Mouse (Mus musculus) myocyte (in vitro differentiated cells): Measurements from ENCODE around the gene Elmo3. TPM values are rescaled to one million over a fixed set of nuclear protein-coding genes. Genes with fewer than 3 reads are reported as not detected.

Experiments used
- H3K27me3 ChIP-seq: one replicate; pipeline ENCODE4 v1.6.1; 2011; ENCODE audit not compliant: control insufficient read depth, insufficient read depth, insufficient read length
- H3K36me3 ChIP-seq: one replicate; pipeline ENCODE4 v1.6.1; 2011; ENCODE audit not compliant: control insufficient read depth, insufficient read depth
- H3K4me2 ChIP-seq: one replicate; pipeline ENCODE4 v1.6.1; 2011; ENCODE audit warnings: low read depth, control low read depth
- H3K4me3 ChIP-seq: one replicate; pipeline ENCODE4 v1.5.1; 2011; ENCODE audit warnings: mild to moderate bottlenecking, control low read depth, moderate library complexity
- H3K79me2 ChIP-seq: one replicate; pipeline ENCODE4 v1.6.1; 2011; ENCODE audit not compliant: control insufficient read depth, insufficient read depth
- H3ac ChIP-seq: one replicate; pipeline ENCODE4 v1.6.1; 2011; ENCODE audit not compliant: control insufficient read depth, insufficient read length
- CEBPB ChIP-seq: IDR thresholded peaks from 2 replicates; pipeline ENCODE4 v1.6.1; 2011; ENCODE audit warnings: mild to moderate bottlenecking, moderate library complexity; ENCODE audit not compliant: poor library complexity, insufficient read depth, severe bottlenecking
- E2F4 ChIP-seq: IDR thresholded peaks from one replicate; pipeline ENCODE4 v1.6.1; 2011; ENCODE audit warnings: mild to moderate bottlenecking, control low read depth, moderate library complexity; ENCODE audit not compliant: insufficient read depth
- MAX ChIP-seq: IDR thresholded peaks from one replicate; pipeline ENCODE4 v1.6.1; 2011; ENCODE audit warnings: low read depth, mild to moderate bottlenecking, control low read depth
- MYOD1 ChIP-seq, 3 experiments: IDR thresholded peaks; one replicate each; pipeline ENCODE4 v1.6.1; 2011; ENCODE audit warnings: control low read depth in 2 of 3, low read depth in 2 of 3, mild to moderate bottlenecking in 2 of 3, moderate library complexity in 1 of 3; ENCODE audit not compliant: insufficient read length in 2 of 3, control insufficient read depth in 1 of 3
- MYOG ChIP-seq, 3 experiments: IDR thresholded peaks; one replicate each; pipeline ENCODE4 v1.6.1; 2011; ENCODE audit warnings: control low read depth in 2 of 3, low read depth in 2 of 3, mild to moderate bottlenecking in 2 of 3; ENCODE audit not compliant: insufficient read length in 2 of 3, control insufficient read depth in 1 of 3, insufficient read depth in 1 of 3
- POLR2A ChIP-seq: IDR thresholded peaks from one replicate; pipeline ENCODE4 v1.6.1; 2011; ENCODE audit warnings: low read depth, mild to moderate bottlenecking, control low read depth, moderate library complexity; ENCODE audit not compliant: insufficient read length
- POLR2AphosphoS2 ChIP-seq: IDR thresholded peaks from one replicate; pipeline ENCODE4 v1.6.1; 2011; ENCODE audit warnings: low read depth, control low read depth; ENCODE audit not compliant: insufficient read length
- REST ChIP-seq: IDR thresholded peaks from one replicate; pipeline ENCODE4 v1.6.1; 2011; ENCODE audit warnings: mild to moderate bottlenecking, control low read depth, moderate library complexity; ENCODE audit not compliant: insufficient read depth, insufficient read length
- SRF ChIP-seq: IDR thresholded peaks from one replicate; pipeline ENCODE4 v1.6.1; 2011; ENCODE audit warnings: low read depth; ENCODE audit not compliant: control insufficient read depth, insufficient read length
- TCF12 ChIP-seq: IDR thresholded peaks from one replicate; pipeline ENCODE4 v1.6.1; 2011; ENCODE audit warnings: mild to moderate bottlenecking, control low read depth; ENCODE audit not compliant: poor library complexity, insufficient read depth, severe bottlenecking
- TCF3 ChIP-seq: IDR thresholded peaks from one replicate; pipeline ENCODE4 v1.6.1; 2011; ENCODE audit warnings: low read depth, control low read depth; ENCODE audit not compliant: insufficient read length
- USF1 ChIP-seq: IDR thresholded peaks from one replicate; pipeline ENCODE4 v1.6.1; 2011; ENCODE audit warnings: low read depth, mild to moderate bottlenecking, control low read depth, moderate library complexity
- polyA plus RNA-seq: library from polyadenylated mRNA; unstranded; fragments of >200 nt; fragmentation: generic; extraction: Trizol; gene quantifications from one replicate; pipeline ENCODE4 v1.2.1, GENCODE M21; 2012; ENCODE audit warnings: missing spikeins

Gene Elmo3
- polyA plus RNA-seq, 1 experiment = 0.92 TPM

DNA sequence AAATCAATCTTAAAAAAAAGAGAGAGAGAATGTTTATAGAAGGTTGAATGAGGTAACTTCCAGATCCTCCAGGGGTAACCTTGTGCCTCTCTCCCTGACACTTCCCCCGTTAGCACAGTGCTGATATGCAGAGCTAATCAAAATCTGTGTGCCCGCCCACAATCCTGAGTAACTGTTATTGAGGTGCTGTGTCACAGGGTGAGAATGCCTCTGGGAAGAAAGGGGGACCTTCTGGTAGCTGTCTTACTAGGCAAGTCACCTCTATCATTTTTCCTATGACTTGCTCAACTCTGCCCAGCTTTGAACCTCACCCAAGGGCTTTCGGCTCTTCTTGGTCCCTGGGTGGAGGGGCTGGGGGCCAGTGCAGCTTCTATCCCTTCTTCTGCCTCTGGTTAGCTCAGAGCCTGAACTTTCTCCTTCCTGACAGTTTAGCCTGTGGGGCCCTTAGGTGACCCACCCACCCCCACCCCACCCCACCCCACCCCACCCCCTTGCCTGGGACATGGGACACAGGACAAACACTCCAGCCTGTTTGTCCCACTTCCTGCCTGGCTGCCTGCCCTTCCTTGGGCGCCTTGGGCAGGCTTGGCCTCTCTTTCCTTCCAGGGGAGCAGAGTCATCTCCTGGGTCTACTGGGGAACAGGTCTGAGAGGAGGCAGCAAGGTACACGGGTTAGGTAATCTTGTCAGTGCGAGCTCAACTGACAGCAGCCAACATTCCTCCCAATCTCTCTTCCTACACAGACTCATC, 34.7 kb downstream of the Elmo3 start:
- Histone ChIP-seq H3K79me2 (peaks cover 50% of the 10 kb centered on the region), H3K27me3 (no peaks in the 10 kb centered on the region), H3ac (no peak overlapping the region), H3K4me3 (no peak overlapping the region), H3K36me3 (peaks cover 40% of the 10 kb centered on the region), H3K4me2 (no peak overlapping the region)
- TF ChIP-seq CEBPB (no peak), SRF (no peak), USF1 (no peak), POLR2AphosphoS2 (no peak), TCF12 (no peak), MYOG (IDR thresholded peaks at IDR 0.05; ENCODE audit: control insufficient read depth in 1 of 3, insufficient read depth in 1 of 3, insufficient read length in 2 of 3, low read depth in 2 of 3) (no peak), REST (no peak), MAX (no peak), MYOD1 (IDR thresholded peaks at IDR 0.05; ENCODE audit: control insufficient read depth in 1 of 3, insufficient read length in 2 of 3, low read depth in 2 of 3) (no peak), E2F4 (no peak), POLR2A (no peak)

DNA sequence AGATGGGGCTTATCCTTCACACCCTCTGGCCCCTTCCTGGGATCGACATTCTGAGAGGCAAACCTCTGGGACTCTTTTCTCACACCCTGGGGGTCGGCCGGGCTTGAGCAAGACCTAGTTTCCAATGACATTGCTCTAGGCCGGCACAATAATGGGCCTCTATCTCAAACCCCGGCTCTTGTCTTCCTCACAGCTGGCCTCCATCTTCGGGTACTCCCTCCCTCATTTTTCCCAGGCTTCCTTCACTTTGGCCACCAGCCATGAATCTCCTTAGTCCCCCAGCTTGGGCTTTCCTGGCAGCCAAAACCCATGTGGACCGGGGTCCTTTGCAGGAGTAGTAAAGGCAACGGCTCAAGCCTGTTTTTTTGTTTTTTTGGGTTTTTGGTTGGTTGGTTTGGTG, 36.0 kb downstream of the Elmo3 start:
- Histone ChIP-seq H3K36me3 (peaks cover 31% of the 10 kb centered on the region), H3ac (no peak overlapping the region), H3K4me2 (no peak overlapping the region), H3K4me3 (no peak overlapping the region), H3K27me3 (no peaks in the 10 kb centered on the region), H3K79me2 (peaks cover 55% of the 10 kb centered on the region)
- TF ChIP-seq USF1 (no peak), E2F4 (no peak), POLR2AphosphoS2 (no peak), TCF3 (no peak), MAX (no peak), MYOG (IDR thresholded peaks at IDR 0.05; ENCODE audit: control insufficient read depth in 1 of 3, insufficient read depth in 1 of 3, insufficient read length in 2 of 3, low read depth in 2 of 3) (no peak), TCF12 (no peak)

DNA sequence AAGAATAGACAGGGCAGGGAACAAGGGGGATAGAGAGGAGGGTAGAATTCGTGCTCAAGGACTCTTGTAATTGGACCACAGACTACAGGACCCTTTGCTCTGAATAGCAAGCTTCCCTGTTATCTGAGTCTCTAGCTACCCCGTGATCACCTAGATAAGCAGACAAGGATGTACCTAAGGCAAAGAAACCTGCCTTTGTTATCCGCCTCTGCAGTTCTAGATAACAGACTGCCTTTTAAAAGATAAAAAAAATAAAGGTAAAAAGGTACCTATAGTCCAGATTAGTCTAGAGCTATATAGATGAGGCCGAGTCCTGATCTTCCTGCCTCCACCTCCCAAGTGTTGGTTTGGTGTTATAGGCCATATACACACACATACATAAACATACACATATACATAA, 37.4 kb downstream of the Elmo3 start:
- Histone ChIP-seq H3K27me3 (no peaks in the 10 kb centered on the region), H3K36me3 (peaks cover 17% of the 10 kb centered on the region), H3K4me3 (no peak overlapping the region), H3K79me2 (peaks cover 66% of the 10 kb centered on the region), H3K4me2 (no peak overlapping the region), H3ac (no peak overlapping the region)
- TF ChIP-seq REST = no peak
- TF ChIP-seq MAX = no peak
- no peak for TF ChIP-seq POLR2A
- no peak for TF ChIP-seq E2F4

DNA sequence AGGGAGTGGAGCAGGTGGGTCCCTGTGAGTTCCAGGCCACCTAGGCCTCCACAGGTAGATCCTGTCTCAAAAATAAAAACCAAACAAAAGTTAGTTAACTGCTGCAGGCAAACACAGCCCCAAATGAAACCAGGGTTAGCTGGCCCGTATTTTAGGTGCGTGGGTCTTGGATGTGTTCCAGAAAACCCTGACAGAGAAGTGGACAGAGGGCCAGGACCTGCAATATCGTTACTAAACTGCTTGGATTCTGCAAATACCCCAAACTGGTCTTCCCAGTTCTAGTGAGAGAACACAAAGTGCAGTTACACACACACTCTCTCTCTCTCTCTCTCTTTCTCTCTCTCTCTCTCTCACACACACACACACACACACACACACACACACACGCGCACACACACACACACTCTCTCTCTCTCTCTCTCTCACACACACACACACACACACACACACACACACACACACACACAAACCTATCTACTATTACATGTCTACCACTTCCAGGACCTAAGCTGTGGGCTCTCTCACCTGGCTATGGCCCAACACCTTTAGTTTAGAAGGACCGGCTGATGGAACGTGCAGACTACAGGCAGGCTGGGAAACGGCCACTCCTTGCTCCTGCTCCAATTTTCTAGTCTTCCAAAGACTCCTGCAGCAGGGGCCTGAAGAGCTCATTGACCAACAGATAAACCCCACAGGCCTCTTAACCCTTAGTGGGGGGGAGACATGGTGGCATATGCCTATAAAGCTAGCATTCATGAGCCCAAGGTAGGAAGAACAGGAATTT, 38.6 kb downstream of the Elmo3 start:
- Histone ChIP-seq H3K27me3 (no peaks in the 10 kb centered on the region), H3K36me3 (peaks cover 9% of the 10 kb centered on the region), H3K4me2 (peak overlapping the region; percentile 92), H3K79me2 (peaks cover 72% of the 10 kb centered on the region), H3K4me3 (peak overlapping the region; percentile 94), H3ac (no peak overlapping the region)
- TF ChIP-seq REST = no peak
- TF ChIP-seq SRF = no peak
- no peak for TF ChIP-seq E2F4
- no peak for TF ChIP-seq CEBPB

DNA sequence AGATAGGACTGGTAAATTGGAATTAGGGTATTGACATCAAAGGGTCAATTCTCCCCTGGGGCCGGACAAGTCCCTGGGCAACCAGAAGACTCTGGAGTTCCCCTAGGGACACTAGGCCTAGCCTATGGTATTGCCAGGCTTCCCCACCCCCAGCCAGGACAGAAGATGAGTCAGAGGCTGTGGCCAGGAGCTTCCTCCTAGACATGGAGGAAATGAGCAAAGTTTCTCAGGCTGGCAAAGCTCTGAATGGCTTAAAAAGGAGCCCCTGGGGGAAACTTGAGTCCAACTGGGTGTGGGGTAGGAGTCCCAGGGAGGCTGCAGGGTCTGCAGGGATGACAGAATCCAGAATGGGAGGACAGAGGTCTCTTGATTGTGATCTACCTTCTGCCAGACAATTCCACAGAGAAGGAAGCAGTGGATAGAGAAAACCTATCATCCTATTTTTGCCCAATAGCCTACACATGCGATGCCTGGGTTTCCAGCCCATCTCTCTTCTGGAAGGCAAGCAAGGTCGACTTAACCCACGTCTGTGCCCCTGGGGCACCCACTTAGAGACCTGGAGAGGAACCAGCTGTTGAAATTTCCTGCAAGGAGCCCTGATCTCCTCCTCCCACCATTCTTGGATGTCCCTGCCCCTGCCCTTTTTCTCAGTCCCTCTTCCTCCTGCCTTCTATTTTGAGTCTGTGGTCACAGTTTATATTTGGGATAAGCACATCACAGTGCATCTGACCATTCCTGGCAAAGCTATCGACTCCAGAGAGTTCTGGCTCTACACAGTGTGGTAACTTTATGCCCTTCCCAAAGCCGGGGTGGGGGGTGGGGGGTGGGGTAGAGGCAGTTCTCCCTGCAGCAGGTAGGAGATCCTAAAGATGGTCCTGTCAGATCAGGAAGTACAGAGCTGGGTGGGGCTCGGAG, 39.9 kb downstream of the Elmo3 start:
- Histone ChIP-seq H3K4me3 (peak overlapping the region; percentile 94), H3K27me3 (no peaks in the 10 kb centered on the region)
- peak in 1 of 3 experiments; percentile 25 for TF ChIP-seq MYOD1 (IDR thresholded peaks at IDR 0.05; ENCODE audit: control insufficient read depth in 1 of 3, insufficient read length in 2 of 3, low read depth in 2 of 3)
- no peak for TF ChIP-seq MYOG (IDR thresholded peaks at IDR 0.05; ENCODE audit: control insufficient read depth in 1 of 3, insufficient read depth in 1 of 3, insufficient read length in 2 of 3, low read depth in 2 of 3)
- TF ChIP-seq POLR2A = peak; percentile 23
- peak; percentile 83; the same call in 1 of the 2 replicates for TF ChIP-seq CEBPB
- no peak for TF ChIP-seq POLR2AphosphoS2
- TF ChIP-seq E2F4 = no peak

More for the DNA sequence above, 39.9 kb downstream of the Elmo3 start:
- Histone ChIP-seq H3K4me2 (peak overlapping the region; percentile 92), H3ac (no peak overlapping the region), H3K79me2 (peaks cover 68% of the 10 kb centered on the region), H3K36me3 (peaks cover 9% of the 10 kb centered on the region)
